Mouse (Mus musculus) 3134 (cell line): ENCODE results near the gene Cmtm2b.

Experiments
- DNase-seq: peaks from one replicate; pipeline ENCODE4 v3.0.0-alpha.2; 2011; ENCODE audit warnings: low spot score; ENCODE audit not compliant: insufficient read length; ENCODE audit errors: extremely low read depth

Gene Cmtm2b

GRCm38 (mm10) chr8:104341678-104342077, 19.6 kb downstream of the Cmtm2b start:
- DNase-seq, result no peak

DNA sequence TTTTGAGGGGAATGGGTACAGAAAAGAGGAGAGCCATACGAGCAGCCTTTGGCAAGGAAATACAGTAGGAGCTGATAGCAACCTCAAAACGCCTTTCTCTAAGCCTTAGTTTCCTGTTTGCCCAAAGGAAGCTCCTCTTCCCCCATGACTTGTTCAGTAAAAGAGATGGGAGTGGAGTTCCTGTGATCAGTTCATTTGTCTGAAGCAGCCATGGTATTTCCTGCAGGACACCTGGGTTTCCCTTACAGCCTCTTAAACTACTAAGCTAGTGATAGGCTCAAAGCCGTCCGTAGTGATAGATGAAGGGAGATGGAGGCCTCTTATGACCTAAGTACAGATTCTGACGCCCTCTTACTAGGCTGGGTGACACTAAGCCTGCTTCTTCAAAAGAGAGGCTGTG, 20.4 kb downstream of the Cmtm2b start:
- DNase-seq, result no peak

DNA sequence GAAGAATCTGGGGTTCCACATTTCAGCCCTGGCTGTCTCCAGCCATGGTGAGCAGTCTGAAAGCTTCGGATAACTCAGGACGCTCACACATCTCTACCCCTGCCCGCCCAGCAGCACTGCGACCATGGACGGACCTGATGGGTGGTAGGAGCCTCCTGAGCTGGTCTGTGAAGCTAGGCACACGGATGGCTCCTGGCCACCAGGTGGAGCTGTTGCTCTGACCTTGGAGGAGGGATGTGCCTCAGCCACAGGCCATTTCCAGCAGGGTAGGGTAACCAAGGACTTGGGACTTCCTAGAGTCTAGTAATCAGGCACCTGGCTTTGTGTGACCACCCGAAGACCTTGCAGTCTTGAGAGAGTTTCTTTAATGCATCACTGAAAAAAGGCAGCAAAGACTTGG, 21.9 kb downstream of the Cmtm2b start:
- peak; percentile 62 for DNase-seq

GRCm38 (mm10) chr8:104344622-104345021, 22.6 kb downstream of the Cmtm2b start:
- DNase-seq, result no peak

DNA sequence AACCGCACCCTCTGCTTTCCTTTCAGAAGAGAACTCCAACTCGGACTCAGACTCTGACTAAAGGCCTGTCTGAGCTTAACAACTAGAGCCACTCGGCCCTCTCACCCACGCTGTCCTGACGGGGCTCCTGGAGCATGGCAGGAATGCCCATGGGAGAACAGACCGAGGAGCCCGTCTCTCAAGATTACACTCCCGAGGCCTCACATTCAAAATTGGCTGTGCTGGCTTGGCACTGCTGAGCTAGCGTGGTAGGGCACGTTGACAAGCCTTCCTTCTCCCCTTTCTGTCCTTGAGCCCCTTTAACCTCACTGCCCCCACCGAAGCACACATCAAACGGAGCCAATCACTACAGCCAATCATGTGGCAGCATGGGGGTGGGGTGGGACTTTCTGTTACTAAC, 24.7 kb downstream of the Cmtm2b start:
- DNase-seq, result no peak

DNA sequence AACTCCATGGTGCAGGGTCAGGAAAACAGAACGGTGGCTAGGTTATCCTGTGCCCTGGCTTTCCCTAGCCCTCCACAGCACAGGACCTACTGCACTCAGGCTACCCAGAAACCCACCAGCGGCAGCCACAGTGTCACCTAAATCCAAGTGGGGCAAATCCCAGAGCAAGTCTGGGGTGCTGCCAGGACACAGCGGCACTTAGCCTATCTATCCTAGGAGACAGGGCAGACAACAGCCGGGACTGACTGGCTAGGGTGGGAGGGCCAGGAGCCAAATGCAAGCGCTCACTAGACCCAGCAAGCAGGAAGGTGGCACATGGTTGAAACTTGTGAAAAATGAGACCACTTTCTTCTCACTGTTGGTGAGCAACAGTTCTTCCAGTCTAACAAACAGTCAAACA, 26.9 kb downstream of the Cmtm2b start:
- DNase-seq, result no peak

- peak; percentile 36 for DNase-seq
Observed at GRCm38 (mm10) chr8:104350047-104350446, 28.0 kb downstream of the Cmtm2b start.

- DNase-seq, result no peak
Observed at GRCm38 (mm10) chr8:104353186-104353585, 31.2 kb downstream of the Cmtm2b start.

- DNase-seq, result no peak
Observed at GRCm38 (mm10) chr8:104354504-104354903, 32.5 kb downstream of the Cmtm2b start.

DNA sequence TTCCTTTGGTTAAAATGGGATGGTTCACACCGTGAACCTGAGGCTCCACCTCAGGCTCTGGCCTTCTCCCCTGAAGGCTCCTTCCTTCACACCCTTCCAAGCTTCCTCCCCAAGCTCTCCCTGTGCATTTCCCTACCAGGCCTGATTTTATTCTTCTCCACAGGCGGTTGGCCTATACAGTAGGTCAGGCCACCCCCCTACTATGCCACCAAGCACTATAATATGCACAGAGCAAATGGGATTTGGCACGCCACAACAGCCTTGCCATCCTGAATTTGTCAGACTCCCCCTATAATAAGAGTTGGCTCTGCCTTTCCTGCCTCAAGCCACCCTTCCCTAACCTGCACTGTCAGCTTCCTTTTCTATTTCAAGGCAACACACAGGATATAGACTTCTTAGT, 36.6 kb downstream of the Cmtm2b start:
- no peak for DNase-seq

GRCm38 (mm10) chr8:104359778-104360456, 37.9 kb downstream of the Cmtm2b start:
- no peak for DNase-seq

DNA sequence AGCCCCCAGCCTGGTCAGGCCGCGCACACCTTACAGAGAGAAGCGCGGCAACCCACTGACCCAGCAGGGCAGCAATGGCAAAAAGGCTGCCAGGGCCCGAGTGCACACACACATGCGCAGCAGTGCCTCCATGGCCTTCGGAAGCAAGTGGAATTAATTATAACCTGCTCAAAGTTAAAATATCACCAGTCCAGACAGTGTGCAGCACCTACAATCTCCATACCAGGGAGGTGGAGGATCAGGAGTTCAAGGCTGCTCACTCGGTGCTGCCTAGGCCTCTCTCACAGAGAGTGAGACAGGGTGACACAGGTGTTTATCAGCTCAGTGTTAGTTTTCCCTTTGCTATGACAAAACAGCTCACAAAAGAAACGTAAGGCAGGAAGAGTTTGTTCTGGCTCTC, 43.7 kb downstream of the Cmtm2b start:
- no peak for DNase-seq

- DNase-seq, result no peak
Observed at GRCm38 (mm10) chr8:104367398-104367797, 45.4 kb downstream of the Cmtm2b start.

GRCm38 (mm10) chr8:104369591-104369990, 47.6 kb downstream of the Cmtm2b start:
- DNase-seq, result no peak

GRCm38 (mm10) chr8:104370071-104370470, 48.0 kb downstream of the Cmtm2b start:
- DNase-seq, result peak; percentile 56

- DNase-seq, result no peak
Observed at GRCm38 (mm10) chr8:104371121-104371520, 49.1 kb downstream of the Cmtm2b start.

- DNase-seq, result no peak
Observed at GRCm38 (mm10) chr8:104373779-104374178, 51.7 kb downstream of the Cmtm2b start.

DNA sequence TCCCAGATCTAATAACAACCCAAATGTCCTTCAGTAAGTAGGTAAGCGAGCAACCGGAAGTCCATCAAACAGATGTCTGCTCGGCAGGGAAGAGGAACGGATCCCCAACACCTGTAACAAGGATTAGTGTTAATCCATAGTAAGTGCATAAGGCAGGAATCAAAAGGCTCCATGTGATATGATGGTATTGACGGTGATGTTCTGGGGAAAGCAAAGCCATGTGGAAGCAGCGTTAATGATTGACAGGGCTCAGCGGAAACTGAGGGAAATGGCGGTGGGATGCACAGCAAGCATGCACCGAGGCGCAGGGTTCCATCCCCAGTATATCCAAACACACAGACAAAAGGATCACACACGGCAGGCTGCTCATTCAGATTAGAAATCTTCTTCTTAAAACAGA, 52.2 kb downstream of the Cmtm2b start:
- DNase-seq, result no peak

- DNase-seq, result no peak
Observed at GRCm38 (mm10) chr8:104374864-104375846, 53.1 kb downstream of the Cmtm2b start.

GRCm38 (mm10) chr8:104375959-104376358, 53.9 kb downstream of the Cmtm2b start:
- no peak for DNase-seq

DNA sequence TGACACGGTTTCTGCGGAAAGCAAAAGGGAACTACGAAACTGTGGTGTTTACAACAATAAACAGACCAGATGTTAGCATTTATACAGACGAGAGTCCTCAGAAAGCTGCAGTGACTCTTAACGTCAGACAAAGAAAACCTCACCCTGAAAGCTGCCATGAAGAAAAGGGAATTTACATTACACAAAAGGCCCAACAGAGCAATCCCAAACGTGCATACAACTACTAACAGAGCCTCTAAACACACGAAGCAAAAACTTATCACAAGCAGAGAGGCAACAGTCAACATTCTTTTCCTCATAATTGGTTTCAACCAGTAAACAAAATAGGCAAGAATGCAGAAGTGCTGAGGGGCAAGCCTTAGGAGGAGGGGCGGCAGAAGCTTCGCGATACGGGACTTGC, 54.6 kb downstream of the Cmtm2b start:
- DNase-seq, result no peak

- DNase-seq, result no peak
Observed at GRCm38 (mm10) chr8:104379301-104379836, 57.3 kb downstream of the Cmtm2b start.
